18 mouse cellular contexts compared by ENCODE assay signal in genomic region chr19:3880054-3880848, GRCm38 (mm10). TPM values are rescaled to one million over a fixed set of nuclear protein-coding genes. Genes with fewer than 3 reads are reported as not detected.
DNase-seq lines count a peak whose midpoint lies in the region; ATAC-seq lines count a peak whose summit lies in the region.
"Had no signal": no experiment of that assay in that cellular context is flagged by ENCODE, and none has a peak within 500 bp of the region (broad histone marks: within the 10 kb centered on the region; RNA-seq: fewer than 3 reads in every experiment).

No protein-coding gene starts in this region.

- no peak overlapping the region for H3K4me2 ChIP-seq in kidney, embryonic 15.5 days
- H3K4me2 ChIP-seq in lung, embryonic 16.5 days (ENCODE audit: low read depth, low read length), result 0 out of 2 replicates have a peak overlapping the region, but pooled peaks have one; percentile 13
- no peak overlapping the region for H3K4me2 ChIP-seq in forebrain, embryonic 13.5 days
- H3K4me2 ChIP-seq: limb, embryonic 15.5 days; midbrain, embryonic 12.5 days had no signal

- no peak overlapping the region for H3K4me3 ChIP-seq in kidney, embryonic 15.5 days (replicated peaks)
- H3K4me3 ChIP-seq in lung, embryonic 16.5 days (ENCODE audit: low read length), result no peak overlapping the region
- no peak overlapping the region for H3K4me3 ChIP-seq in forebrain, embryonic 13.5 days
- H3K4me3 ChIP-seq: heart, embryonic 10.5 days; left cerebral cortex, adult 2 months; limb, embryonic 15.5 days; midbrain, embryonic 12.5 days had no signal

- no peaks in the 10 kb centered on the region for H3K27me3 ChIP-seq in kidney, embryonic 15.5 days
- no peaks in the 10 kb centered on the region for H3K27me3 ChIP-seq in lung, embryonic 16.5 days (ENCODE audit: control insufficient read depth, insufficient read depth, low read depth, low read length)
- H3K27me3 ChIP-seq in forebrain, embryonic 13.5 days, result no peaks in the 10 kb centered on the region
- H3K27me3 ChIP-seq: limb, embryonic 15.5 days; midbrain, embryonic 12.5 days had no signal

- H3K9me3 ChIP-seq in kidney, embryonic 15.5 days (replicated peaks), result no peaks in the 10 kb centered on the region
- H3K9me3 ChIP-seq in lung, embryonic 16.5 days (ENCODE audit: control insufficient read depth, low read length), result no peaks in the 10 kb centered on the region
- H3K9me3 ChIP-seq in forebrain, embryonic 13.5 days (replicated peaks), result no peaks in the 10 kb centered on the region
- H3K9me3 ChIP-seq: heart, embryonic 10.5 days; limb, embryonic 15.5 days; midbrain, embryonic 12.5 days had no signal

- peak; percentile 58 for DNase-seq in kidney, adult 11 months
- no peak for DNase-seq in lung, postnatal 14 days
- peak; percentile 39 for DNase-seq in lung, postnatal 10 days
- no peak for DNase-seq in testis, postnatal 14 days (ENCODE audit: low spot score)
- no peak for DNase-seq in left cerebral cortex, postnatal 4 days
- DNase-seq: adrenal gland, postnatal 36 days; cerebellum, postnatal 25 days; gastrocnemius, postnatal 14 days; right cerebral cortex, postnatal 14 days had no signal

- intact Hi-C loops in left cerebral cortex, postnatal 4 days (cut with DNase I), result no loop called here

- H3K36me3 ChIP-seq in kidney, embryonic 15.5 days, result peaks cover 30% of the 10 kb centered on the region
- no peaks in the 10 kb centered on the region for H3K36me3 ChIP-seq in lung, embryonic 16.5 days (ENCODE audit: control insufficient read depth, insufficient read depth, low read length)
- H3K36me3 ChIP-seq in forebrain, embryonic 13.5 days (ENCODE audit: poor library complexity, severe bottlenecking), result peaks cover 25% of the 10 kb centered on the region
- H3K36me3 ChIP-seq: midbrain, embryonic 12.5 days had no signal

- no peaks in the 10 kb centered on the region for H3K4me1 ChIP-seq in kidney, embryonic 15.5 days
- H3K4me1 ChIP-seq in lung, embryonic 16.5 days (replicated peaks; ENCODE audit: control insufficient read depth, insufficient read depth, low read length), result peaks cover 36% of the 10 kb centered on the region
- H3K4me1 ChIP-seq in forebrain, embryonic 13.5 days, result no peaks in the 10 kb centered on the region
- H3K4me1 ChIP-seq: midbrain, embryonic 12.5 days had no signal

- 75% methylated on average over 6 of the region's 6 CpGs for WGBS in kidney, embryonic 15.5 days
- 61% methylated on average over 6 of the region's 6 CpGs for WGBS in lung, embryonic 16.5 days
- 92% methylated on average over 6 of the region's 6 CpGs for WGBS in forebrain, embryonic 13.5 days

- no peak overlapping the region for H3K9ac ChIP-seq in kidney, embryonic 15.5 days
- no peak overlapping the region for H3K9ac ChIP-seq in lung, embryonic 16.5 days (ENCODE audit: low read length)
- H3K9ac ChIP-seq in forebrain, embryonic 13.5 days, result no peak overlapping the region
- H3K9ac ChIP-seq: limb, embryonic 15.5 days; midbrain, embryonic 12.5 days had no signal

- ATAC-seq in kidney, embryonic 15.5 days (replicated peaks; ENCODE audit: low FRiP score), result no peak
- ATAC-seq in lung, embryonic 16.5 days (ENCODE audit: low read depth), result peak; percentile 72
- ATAC-seq in forebrain, embryonic 13.5 days, result no peak
- ATAC-seq: activated CD4-positive, CD25-positive, alpha-beta regulatory T cell, adult 4 months; hindbrain, postnatal 0 days had no signal

- no peak overlapping the region for H3K27ac ChIP-seq in kidney, embryonic 15.5 days
- H3K27ac ChIP-seq in lung, embryonic 16.5 days (ENCODE audit: low read length), result peak overlapping the region; percentile 81
- H3K27ac ChIP-seq in forebrain, embryonic 13.5 days, result no peak overlapping the region
- H3K27ac ChIP-seq: heart, embryonic 10.5 days; hindbrain, postnatal 0 days; left cerebral cortex, adult 2 months; limb, embryonic 15.5 days; midbrain, embryonic 12.5 days had no signal

RNA-seq across cellular contexts. Expression of gene Tcirg1, which starts 26.7 kb away (rescaled TPM):
- 43.9 and 54.6 TPM in 2 replicates for polyA plus RNA-seq in kidney, embryonic 15.5 days (2015; fragmentation: Nextera tagmentation; extraction: Ambion mirVana)
- polyA plus RNA-seq in lung, embryonic 16.5 days (2015; fragmentation: Nextera tagmentation; extraction: Ambion mirVana), result 56.8 and 60.5 TPM in 2 replicates
- 10.4 and 11.3 TPM in 2 replicates for polyA plus RNA-seq in forebrain, embryonic 13.5 days (2015; fragmentation: Nextera tagmentation; extraction: Ambion mirVana)
- total RNA-seq in left cerebral cortex, postnatal 4 days (2021), result 10 to 100 TPM; 24.0 to 27.9 TPM

RNA-seq across cellular contexts. Expression of gene Chka, which starts 28.7 kb away (rescaled TPM):
- polyA plus RNA-seq in kidney, embryonic 15.5 days (2015; fragmentation: Nextera tagmentation; extraction: Ambion mirVana), result 58.8 and 63.1 TPM in 2 replicates
- polyA plus RNA-seq in lung, embryonic 16.5 days (2015; fragmentation: Nextera tagmentation; extraction: Ambion mirVana), result 56.8 and 60.0 TPM in 2 replicates
- polyA plus RNA-seq in forebrain, embryonic 13.5 days (2015; fragmentation: Nextera tagmentation; extraction: Ambion mirVana), result 53.1 and 54.8 TPM in 2 replicates
- 100 to 1,000 TPM in 1 of 2 experiments, 10 to 100 TPM in 1; 88.7 to 104 TPM for total RNA-seq in left cerebral cortex, postnatal 4 days (2021)

RNA-seq across cellular contexts. Expression of gene Ndufs8, which starts 32.3 kb away (rescaled TPM):
- 344 and 353 TPM in 2 replicates for polyA plus RNA-seq in kidney, embryonic 15.5 days (2015; fragmentation: Nextera tagmentation; extraction: Ambion mirVana)
- 285 and 290 TPM in 2 replicates for polyA plus RNA-seq in lung, embryonic 16.5 days (2015; fragmentation: Nextera tagmentation; extraction: Ambion mirVana)
- polyA plus RNA-seq in forebrain, embryonic 13.5 days (2015; fragmentation: Nextera tagmentation; extraction: Ambion mirVana), result 197 and 208 TPM in 2 replicates
- 100 to 1,000 TPM in 1 of 2 experiments, 10 to 100 TPM in 1; 94.0 to 102 TPM for total RNA-seq in left cerebral cortex, postnatal 4 days (2021)

RNA-seq across cellular contexts. Expression of gene Aldh3b1, which starts 49.4 kb away (rescaled TPM):
- polyA plus RNA-seq in kidney, embryonic 15.5 days (2015; fragmentation: Nextera tagmentation; extraction: Ambion mirVana), result 2.9 and 4.1 TPM in 2 replicates
- 5.4 and 5.9 TPM in 2 replicates for polyA plus RNA-seq in lung, embryonic 16.5 days (2015; fragmentation: Nextera tagmentation; extraction: Ambion mirVana)
- 1.1 TPM in 2 replicates for polyA plus RNA-seq in forebrain, embryonic 13.5 days (2015; fragmentation: Nextera tagmentation; extraction: Ambion mirVana)
- total RNA-seq in left cerebral cortex, postnatal 4 days (2021), result 1 to 10 TPM; 1.5 to 1.9 TPM

RNA-seq across cellular contexts. Expression of gene Unc93b1, which starts 54.7 kb away (rescaled TPM):
- 18.3 and 21.2 TPM in 2 replicates for polyA plus RNA-seq in kidney, embryonic 15.5 days (2015; fragmentation: Nextera tagmentation; extraction: Ambion mirVana)
- 21.7 and 21.9 TPM in 2 replicates for polyA plus RNA-seq in lung, embryonic 16.5 days (2015; fragmentation: Nextera tagmentation; extraction: Ambion mirVana)
- polyA plus RNA-seq in forebrain, embryonic 13.5 days (2015; fragmentation: Nextera tagmentation; extraction: Ambion mirVana), result 3.8 and 5.3 TPM in 2 replicates
- total RNA-seq in left cerebral cortex, postnatal 4 days (2021), result 1 to 10 TPM; 6.4 to 8.9 TPM

Comparison
In these comparisons a context has a peak if more than half of its experiments do, and no peak if none do; other contexts are left out.
1. DNase-seq: peak in kidney, adult 11 months (single experiment) and lung, postnatal 10 days (single experiment); none in lung, postnatal 14 days (single experiment), testis, postnatal 14 days (single experiment) and left cerebral cortex, postnatal 4 days (single experiment).